Mouse (Mus musculus) MEL (cell line): ENCODE data around the gene Rbck1.
A peak's percentile ranks its signal among the peaks of the same experiment; 100 is the strongest.

Source experiments
- CTCF ChIP-seq, 3 experiments: IDR thresholded peaks in 2 of 3; conservative IDR thresholded peaks in 1 of 3; 2 replicates each; pipeline ENCODE4 v1.5.1; 2011 to 2012; ENCODE audit warnings: low read length in 3 of 3, low read depth in 2 of 3, mild to moderate bottlenecking in 2 of 3, improper control_type of control experiment in 1 of 3, inconsistent platforms in 1 of 3, mixed read lengths in 1 of 3, moderate library complexity in 1 of 3; ENCODE audit not compliant: control insufficient read depth in 1 of 3, insufficient read depth in 1 of 3, poor library complexity in 1 of 3, severe bottlenecking in 1 of 3
- EP300 ChIP-seq, 2 experiments: IDR thresholded peaks; 2 replicates each; pipeline ENCODE4 v1.6.1; 2011; ENCODE audit warnings: improper control_type of control experiment in 2 of 2, low read length in 2 of 2, low read depth in 1 of 2, mild to moderate bottlenecking in 1 of 2
- GATA1 ChIP-seq: IDR thresholded peaks from 2 replicates; pipeline ENCODE4 v1.6.1; 2011; ENCODE audit warnings: low read depth, low read length, improper control_type of control experiment
- HCFC1 ChIP-seq: IDR thresholded peaks from 2 replicates; pipeline ENCODE4 v1.6.1; 2012; ENCODE audit warnings: low read depth, mild to moderate bottlenecking, inconsistent platforms, low read length, improper control_type of control experiment, moderate library complexity
- JUND ChIP-seq: IDR thresholded peaks from 2 replicates; pipeline ENCODE4 v1.6.1; 2011; ENCODE audit warnings: low read depth, mild to moderate bottlenecking, improper control_type of control experiment, low read length
- KAT2A ChIP-seq: conservative IDR thresholded peaks from 2 replicates; pipeline ENCODE4 v1.6.1; 2012; ENCODE audit warnings: low read depth, low read length, improper control_type of control experiment, inconsistent platforms
- MAZ ChIP-seq: IDR thresholded peaks from 2 replicates; pipeline ENCODE4 v1.6.1; 2012; ENCODE audit warnings: low read depth, mild to moderate bottlenecking, inconsistent platforms, low read length, improper control_type of control experiment
- POLR2A ChIP-seq, 2 experiments: IDR thresholded peaks; 2 replicates each; pipeline ENCODE4 v1.6.1; 2011 to 2012; ENCODE audit warnings: low read length in 2 of 2, mild to moderate bottlenecking in 2 of 2, control low read depth in 1 of 2, improper control_type of control experiment in 1 of 2, low read depth in 1 of 2, moderate library complexity in 1 of 2; ENCODE audit not compliant: control insufficient read depth in 1 of 2, insufficient read depth in 1 of 2, poor library complexity in 1 of 2
- POLR2AphosphoS5 ChIP-seq: IDR thresholded peaks from 2 replicates; pipeline ENCODE4 v1.6.1; 2012; ENCODE audit warnings: low read depth, borderline replicate concordance, mild to moderate bottlenecking, inconsistent platforms, low read length, moderate library complexity, mixed read lengths
- TCF12 ChIP-seq: IDR thresholded peaks from 2 replicates; pipeline ENCODE4 v1.6.1; 2014; ENCODE audit warnings: low read depth, mild to moderate bottlenecking, inconsistent platforms, low read length, improper control_type of control experiment, moderate library complexity

GRCm38 (mm10) chr2:152312996-152313395 lies 19.5 kb downstream of the Rbck1 start:
- TF ChIP-seq POLR2A (IDR thresholded peaks at IDR 0.05; ENCODE audit: control insufficient read depth in 1 of 2, insufficient read depth in 1 of 2, low read depth in 1 of 2, low read length in 2 of 2, poor library complexity in 1 of 2) (peak in 1 of 2 experiments; percentile 33; a peak in 2 of 4 replicates), EP300 (IDR thresholded peaks at IDR 0.05; ENCODE audit: low read depth in 1 of 2, low read length in 2 of 2) (no peak), MAZ (no peak), POLR2AphosphoS5 (no peak), HCFC1 (no peak), GATA1 (no peak), TCF12 (no peak), CTCF (IDR thresholded peaks at IDR 0.05 in 2 of 3, conservative IDR thresholded peaks at IDR 0.05 in 1 of 3; ENCODE audit: control insufficient read depth in 1 of 3, insufficient read depth in 1 of 3, low read depth in 2 of 3, low read length in 3 of 3, poor library complexity in 1 of 3, severe bottlenecking in 1 of 3) (no peak), JUND (no peak), KAT2A (no peak)
